Mouse (Mus musculus) intestine, postnatal 0 days (tissue): ENCODE results near the gene Sars2. TPM values are rescaled to one million over a fixed set of nuclear protein-coding genes. Genes with fewer than 3 reads are reported as not detected.

Experiments
- ATAC-seq: fragments of 200-750 bp; cut with Nextera tagmentation; 2 replicates; pipeline ENCODE4 v1.8.0; 2017; ENCODE audit warnings: mild to moderate bottlenecking, moderate TSS enrichment, moderate library complexity
- H3K27ac ChIP-seq: fragments of 300-500 bp; sonication (generic); 2 replicates; pipeline ENCODE4 v1.5.1; 2014; ENCODE audit warnings: mild to moderate bottlenecking, low read depth, low read length, moderate library complexity
- H3K27me3 ChIP-seq: fragments of 300-500 bp; sonication (generic); replicated peaks from 2 replicates; pipeline ENCODE4 v1.6.1; 2014; ENCODE audit warnings: low read length, mixed read lengths; ENCODE audit not compliant: control insufficient read depth, insufficient read depth
- H3K36me3 ChIP-seq: fragments of 300-500 bp; sonication (generic); 2 replicates; pipeline ENCODE4 v1.6.1; 2014; ENCODE audit warnings: mild to moderate bottlenecking, moderate library complexity; ENCODE audit not compliant: control insufficient read depth, insufficient read depth
- H3K4me1 ChIP-seq: fragments of 300-500 bp; sonication (generic); replicated peaks from 2 replicates; pipeline ENCODE4 v1.6.1; 2014; ENCODE audit warnings: antibody characterized with exemption, low read length, mixed read lengths; ENCODE audit not compliant: control insufficient read depth, insufficient read depth
- H3K4me2 ChIP-seq: fragments of 300-500 bp; sonication (generic); replicated peaks from 2 replicates; pipeline ENCODE4 v1.6.1; 2014; ENCODE audit warnings: low read depth, mild to moderate bottlenecking, moderate library complexity
- H3K4me3 ChIP-seq: fragments of 300-500 bp; sonication (generic); 2 replicates; pipeline ENCODE4 v1.5.1; 2014; ENCODE audit warnings: low read depth, low read length
- H3K9ac ChIP-seq: fragments of 300-500 bp; sonication (generic); 2 replicates; pipeline ENCODE4 v1.6.1; 2014; ENCODE audit warnings: mild to moderate bottlenecking, low read depth, low read length
- H3K9me3 ChIP-seq: fragments of 300-500 bp; sonication (generic); 2 replicates; pipeline ENCODE4 v1.6.1; 2016; ENCODE audit warnings: mixed run types; ENCODE audit not compliant: control insufficient read depth
- CTCF ChIP-seq: sonication (generic); IDR thresholded peaks from 2 replicates; pipeline ENCODE4 v1.5.1; 2016; ENCODE audit warnings: low read depth, mild to moderate bottlenecking, control low read depth, antibody characterized with exemption, moderate library complexity
- WGBS: fragments of 180-500 bp; shearing (Covaris S2); extraction: QIAGEN DNeasy Blood & Tissue Kit; methylation state at CpG from one replicate; pipeline ENCODE4 v1.1.7; 2014; 5-methylcytosine and 5-hydroxymethylcytosine counted together
- polyA plus RNA-seq: library from polyadenylated mRNA; unstranded; fragments of >200 nt; fragmentation: Nextera tagmentation; extraction: Ambion mirVana; gene quantifications from 2 replicates; pipeline ENCODE4 v1.2.1, GENCODE M21; 2015

The Sars2 gene
- polyA plus RNA-seq, 1 experiment from 2014 or later = 8.6 TPM

DNA sequence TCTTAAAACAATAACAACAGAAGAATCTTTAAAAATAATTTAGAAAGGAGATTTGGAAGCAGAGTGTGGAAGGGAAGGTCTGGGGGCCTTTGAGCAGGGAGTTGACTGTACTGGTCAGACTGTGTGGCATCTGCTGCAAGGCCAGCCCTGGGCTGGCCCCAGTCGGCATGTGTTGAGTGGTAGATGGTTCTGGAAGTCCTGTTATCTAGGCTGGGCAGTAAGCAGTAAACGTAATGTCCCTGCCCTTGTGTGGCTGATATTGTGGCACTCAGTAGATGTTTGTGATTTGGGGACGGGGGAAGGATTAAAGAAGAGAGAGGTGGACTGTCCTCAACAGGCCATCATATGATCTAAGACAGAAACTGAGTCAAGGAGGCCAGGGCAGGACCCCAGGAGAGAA lies 28.5 kb downstream of the Sars2 start:
- Histone ChIP-seq H3K9me3 (no peaks in the 10 kb centered on the region), H3K27ac (no peak overlapping the region), H3K4me2 (no peak overlapping the region), H3K36me3 (peaks cover 21% of the 10 kb centered on the region; the same call in 1 of the 2 replicates), H3K27me3 (no peaks in the 10 kb centered on the region), H3K4me3 (no peak overlapping the region), H3K9ac (no peak overlapping the region), H3K4me1 (no peaks in the 10 kb centered on the region)
- 80% methylated on average over 3 of the region's 3 CpGs for WGBS
- no peak for TF ChIP-seq CTCF
- no peak for ATAC-seq

DNA sequence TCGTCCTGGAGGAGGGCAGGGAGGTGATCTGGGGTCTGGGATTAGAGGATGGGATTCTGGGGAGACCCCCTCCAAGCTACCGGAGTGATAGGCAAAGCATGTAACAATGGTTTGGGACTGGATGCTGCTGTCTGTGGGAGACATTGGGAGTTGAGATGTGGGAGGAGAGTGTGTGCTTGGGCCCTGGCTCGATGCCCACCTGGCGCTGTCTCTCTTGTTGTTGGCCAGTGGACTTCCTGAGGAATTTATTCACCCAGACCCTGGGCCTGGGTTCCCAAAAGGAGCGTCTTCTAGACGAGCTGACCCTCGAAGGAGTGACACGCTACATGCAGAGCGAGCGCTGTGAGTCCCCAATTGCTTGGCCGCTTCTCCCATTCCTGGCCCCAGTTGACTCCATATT lies 30.1 kb downstream of the Sars2 start:
- Histone ChIP-seq H3K9ac (no peak overlapping the region), H3K27ac (no peak overlapping the region), H3K9me3 (no peaks in the 10 kb centered on the region), H3K4me2 (no peak overlapping the region), H3K4me1 (no peaks in the 10 kb centered on the region), H3K36me3 (peaks cover 26% of the 10 kb centered on the region; the same call in 1 of the 2 replicates), H3K27me3 (no peaks in the 10 kb centered on the region), H3K4me3 (no peak overlapping the region)
- WGBS = 90% methylated on average over 11 of the region's 11 CpGs
- ATAC-seq = no peak
- TF ChIP-seq CTCF = no peak

DNA sequence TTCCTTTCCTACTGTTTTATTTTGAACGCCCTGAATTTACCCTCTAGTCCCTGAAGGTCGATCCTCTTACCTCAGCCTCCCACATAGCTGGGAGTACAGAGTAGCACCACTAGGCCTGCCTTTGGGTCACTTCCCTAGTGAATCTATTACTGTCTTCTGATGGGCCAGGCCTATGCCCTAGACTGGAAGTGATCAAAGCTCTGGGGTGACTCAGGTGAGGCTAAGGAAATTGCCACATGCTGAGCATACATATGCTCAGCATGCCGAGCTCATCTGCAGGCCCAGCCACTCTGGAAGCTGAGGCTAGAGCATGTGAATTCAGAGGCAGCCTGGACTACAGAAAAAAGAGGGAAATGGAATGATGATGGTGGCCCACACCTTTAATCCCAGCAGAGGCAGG lies 31.4 kb downstream of the Sars2 start:
- WGBS = 80% methylated on average over 3 of the region's 3 CpGs
- Histone ChIP-seq H3K4me2 (no peak overlapping the region), H3K4me1 (no peaks in the 10 kb centered on the region), H3K9me3 (no peaks in the 10 kb centered on the region), H3K36me3 (peaks cover 35% of the 10 kb centered on the region), H3K4me3 (no peak overlapping the region), H3K27me3 (no peaks in the 10 kb centered on the region), H3K27ac (no peak overlapping the region), H3K9ac (no peak overlapping the region)
- ATAC-seq = no peak
- no peak for TF ChIP-seq CTCF

DNA sequence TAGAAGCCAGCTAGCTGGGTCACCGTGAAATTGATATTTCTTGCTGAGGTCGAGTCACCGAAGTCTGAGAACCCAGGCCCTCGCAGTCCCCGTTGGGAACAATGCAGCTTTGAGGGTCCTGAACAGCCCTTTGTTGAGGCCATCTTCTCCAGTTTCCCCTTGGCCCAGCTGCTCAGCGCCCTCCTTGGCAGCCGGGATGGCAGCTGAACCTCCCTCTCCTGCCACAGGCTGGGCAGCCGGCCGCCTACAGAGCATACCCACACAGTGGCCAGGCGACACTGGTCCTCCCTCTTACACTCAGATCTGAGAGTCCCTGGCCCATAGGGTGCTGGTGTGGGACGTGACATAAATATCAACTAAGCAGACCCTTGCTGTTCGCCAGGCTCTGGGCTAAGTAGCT lies 32.4 kb downstream of the Sars2 start:
- Histone ChIP-seq H3K9ac (no peak overlapping the region), H3K27ac (no peak overlapping the region), H3K27me3 (no peaks in the 10 kb centered on the region), H3K4me1 (no peaks in the 10 kb centered on the region), H3K36me3 (peaks cover 39% of the 10 kb centered on the region), H3K9me3 (no peaks in the 10 kb centered on the region), H3K4me3 (no peak overlapping the region), H3K4me2 (no peak overlapping the region)
- no peak for ATAC-seq
- 91% methylated on average over 12 of the region's 12 CpGs for WGBS
- TF ChIP-seq CTCF = no peak

DNA sequence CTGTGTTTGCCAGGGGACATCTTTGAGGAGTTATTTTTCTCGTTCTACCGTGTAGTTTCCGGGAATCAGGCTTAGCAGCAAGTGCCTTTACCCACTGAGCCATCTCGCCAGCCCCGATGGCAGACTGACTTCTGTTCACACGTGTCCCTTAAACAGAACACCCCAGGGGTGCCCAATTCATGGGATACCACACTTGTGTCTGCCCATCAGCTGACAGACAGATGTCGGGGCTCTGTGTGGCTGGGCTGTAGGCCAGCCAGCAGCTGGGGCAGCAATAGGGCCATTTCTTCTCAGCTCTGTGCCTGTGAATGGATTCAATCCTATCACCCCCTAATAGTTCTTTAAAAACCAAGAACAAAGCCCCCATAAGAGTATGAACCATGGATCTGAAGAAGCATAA lies 33.3 kb downstream of the Sars2 start:
- no peaks in the 10 kb centered on the region for H3K9me3 ChIP-seq
- no peak overlapping the region for H3K9ac ChIP-seq
- H3K4me1 ChIP-seq = 0 out of 2 replicates have a peak, but pooled peaks cover under 1% of the 10 kb centered on the region
- no peaks in the 10 kb centered on the region for H3K27me3 ChIP-seq
- H3K27ac ChIP-seq = no peak overlapping the region
- H3K36me3 ChIP-seq = peaks cover 39% of the 10 kb centered on the region
- no peak for ATAC-seq
- TF ChIP-seq CTCF = no peak
- no peak overlapping the region for H3K4me2 ChIP-seq
- WGBS = 93% methylated on average over 7 of the region's 7 CpGs
- H3K4me3 ChIP-seq = no peak overlapping the region

DNA sequence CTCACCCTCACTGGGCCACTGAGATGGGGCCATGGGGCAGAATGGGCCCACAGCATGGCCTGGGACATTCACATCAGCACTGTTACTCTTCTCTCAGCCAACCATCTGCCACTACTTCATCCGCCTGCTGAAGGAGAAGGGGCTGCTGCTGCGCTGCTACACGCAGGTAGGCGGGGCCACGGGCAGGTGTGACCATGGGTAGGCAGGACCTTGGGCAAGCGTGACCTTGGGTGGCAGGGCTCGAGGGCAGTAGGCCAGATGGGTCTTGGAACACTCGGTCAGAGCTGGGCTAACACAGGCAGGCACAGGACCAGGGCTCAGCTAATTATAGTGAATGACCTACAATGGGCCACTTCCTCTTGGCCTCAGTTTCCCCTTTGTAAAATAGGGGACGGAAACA lies 37.0 kb downstream of the Sars2 start:
- Histone ChIP-seq H3K9ac (no peak overlapping the region), H3K4me1 (peaks cover 6% of the 10 kb centered on the region; the same call in 1 of the 2 replicates), H3K4me2 (no peak overlapping the region), H3K27ac (no peak overlapping the region), H3K9me3 (no peaks in the 10 kb centered on the region), H3K27me3 (no peaks in the 10 kb centered on the region), H3K36me3 (peaks cover 42% of the 10 kb centered on the region), H3K4me3 (no peak overlapping the region)
- no peak for ATAC-seq
- TF ChIP-seq CTCF = no peak
- WGBS = 77% methylated on average over 9 of the region's 9 CpGs
